Mouse (Mus musculus) right cerebral cortex, adult 18-20 months (tissue): ENCODE data around the gene Unc5c.

Experiments
- DNase-seq: peaks from one replicate; pipeline ENCODE4 v3.0.0; 2022; ENCODE audit warnings: mixed read lengths

Gene Unc5c

DNA sequence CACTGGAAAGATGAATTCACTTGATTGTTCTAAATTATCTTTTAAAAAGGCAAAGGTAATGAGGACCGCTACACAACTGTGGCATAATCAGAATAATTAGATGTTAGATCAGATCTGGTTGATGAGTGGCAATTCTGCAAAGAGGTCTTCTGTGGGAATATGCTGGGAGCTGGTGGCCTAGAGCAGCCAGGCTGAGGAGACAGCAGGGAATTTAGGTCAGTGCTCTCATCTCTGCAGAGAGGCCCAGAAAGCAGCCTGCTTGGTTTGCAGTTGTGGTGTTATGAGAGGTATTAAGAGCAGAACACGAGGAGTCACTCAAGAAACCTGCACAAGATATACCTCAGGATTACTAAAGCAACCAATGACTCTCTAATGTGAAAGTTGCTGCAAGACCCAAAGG is 133.9 kb downstream of the Unc5c start:
- DNase-seq: no peak

DNA sequence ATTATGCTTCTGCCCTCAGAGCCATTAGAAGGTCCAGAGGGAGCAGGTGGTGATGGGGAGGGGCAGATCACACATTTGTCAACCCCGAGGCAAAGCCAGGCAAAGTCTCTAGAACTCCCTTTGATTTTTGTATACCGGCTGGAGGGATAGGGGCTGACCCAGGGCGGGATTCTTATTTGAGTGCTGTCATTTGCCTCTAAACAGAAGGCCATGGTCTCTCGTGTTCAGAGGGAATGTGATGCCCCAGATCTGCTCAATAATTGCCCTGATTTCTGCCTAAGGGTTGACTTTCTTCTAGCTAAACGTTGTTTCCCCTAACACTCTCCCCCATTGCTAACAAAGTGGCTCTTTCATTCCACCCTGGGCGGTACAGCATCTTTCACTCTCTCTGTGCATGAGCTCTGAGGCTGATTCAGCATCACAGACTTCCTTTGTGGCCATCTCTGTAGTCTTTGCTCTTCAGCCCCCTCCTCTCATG is 136.1 kb downstream of the Unc5c start:
- DNase-seq: no peak

DNA sequence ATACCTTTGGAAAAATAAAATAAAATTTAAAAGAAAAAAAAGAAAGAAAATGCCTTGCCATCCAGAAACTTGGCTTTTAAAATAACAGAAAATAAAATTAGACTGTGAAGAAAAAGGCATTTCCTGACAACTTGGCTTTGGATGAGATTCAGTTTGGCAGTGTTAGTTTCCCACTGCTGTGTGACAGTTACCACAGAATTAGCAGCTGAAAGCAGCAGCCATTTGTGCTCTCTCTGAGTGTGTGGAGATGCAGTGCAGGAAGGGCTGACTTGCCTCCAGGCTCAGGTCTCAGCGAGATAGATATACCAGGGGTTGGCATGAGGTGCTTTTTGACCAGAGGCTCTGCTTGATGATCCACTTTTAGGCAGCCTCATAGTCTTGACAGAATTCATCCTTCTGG is 151.7 kb downstream of the Unc5c start:
- peak; percentile 52 for DNase-seq

DNA sequence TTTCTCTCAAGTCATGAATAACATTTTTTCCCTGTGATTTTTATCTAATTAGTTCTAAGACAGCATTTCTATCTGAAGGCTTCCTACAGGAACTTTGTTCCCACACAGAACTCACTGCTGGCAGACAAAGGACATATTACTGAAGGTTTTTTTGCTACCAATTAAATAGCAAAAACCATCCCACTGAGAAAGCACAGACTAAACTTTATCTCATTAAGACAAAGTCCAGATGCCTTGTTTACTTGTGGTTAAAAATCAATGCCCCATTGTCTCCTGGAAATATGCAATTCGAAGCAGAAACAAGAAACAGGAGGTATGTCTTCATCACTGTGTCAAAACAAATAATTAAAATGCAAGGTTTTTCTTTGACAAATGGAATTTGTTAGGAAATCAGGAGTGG is 153.7 kb downstream of the Unc5c start:
- DNase-seq: no peak

DNA sequence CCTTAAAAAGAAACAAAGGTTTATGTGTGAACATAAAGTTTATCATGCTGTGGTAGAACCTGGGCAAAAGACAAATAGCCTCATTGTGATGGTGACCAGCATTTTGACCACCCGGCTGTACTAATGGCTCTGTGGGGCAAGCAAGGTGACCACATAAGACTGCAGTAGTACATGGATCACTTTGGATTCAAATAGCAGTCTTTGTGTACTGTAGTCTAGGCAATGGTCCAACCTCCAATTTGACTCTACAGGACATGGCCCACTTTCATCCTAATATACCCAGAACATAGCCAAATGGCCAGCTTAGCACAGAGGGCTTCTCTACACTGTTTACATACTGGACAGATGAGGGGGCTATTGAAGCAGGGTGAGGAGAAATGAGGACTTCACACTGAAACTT is 156.5 kb downstream of the Unc5c start:
- DNase-seq: no peak

DNA sequence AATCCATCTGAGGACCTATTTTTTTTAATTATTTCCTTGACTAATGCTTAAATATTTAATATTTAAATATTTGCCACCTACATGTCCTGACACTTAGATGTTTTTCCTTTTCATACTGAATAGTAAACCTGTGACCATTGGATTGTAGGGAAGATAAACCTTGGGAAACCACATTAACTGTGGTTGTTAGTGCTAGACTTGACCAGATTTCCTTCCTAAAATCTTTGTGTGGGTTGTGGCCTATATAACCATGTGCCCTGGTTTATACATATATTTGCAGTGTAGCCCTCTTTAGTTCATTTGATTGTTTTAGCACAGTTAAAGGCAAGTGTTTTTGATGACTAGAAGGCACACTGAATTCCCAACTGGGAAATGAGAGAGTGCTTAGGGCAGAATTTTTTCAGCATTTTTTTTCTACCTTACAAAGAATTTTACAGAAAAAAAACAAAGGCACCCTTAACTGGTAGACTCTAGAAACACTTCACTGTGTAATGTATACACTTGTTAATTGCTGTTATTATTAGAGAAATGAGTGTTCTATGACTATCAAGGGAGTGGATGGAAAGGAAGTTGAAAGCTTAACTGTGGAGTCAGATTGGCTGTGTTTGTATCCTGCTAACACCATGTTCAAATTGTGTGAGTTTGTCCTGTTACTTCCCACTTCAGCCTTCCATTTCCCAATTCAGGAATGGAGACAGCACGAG is 162.1 kb downstream of the Unc5c start:
- no peak for DNase-seq

DNA sequence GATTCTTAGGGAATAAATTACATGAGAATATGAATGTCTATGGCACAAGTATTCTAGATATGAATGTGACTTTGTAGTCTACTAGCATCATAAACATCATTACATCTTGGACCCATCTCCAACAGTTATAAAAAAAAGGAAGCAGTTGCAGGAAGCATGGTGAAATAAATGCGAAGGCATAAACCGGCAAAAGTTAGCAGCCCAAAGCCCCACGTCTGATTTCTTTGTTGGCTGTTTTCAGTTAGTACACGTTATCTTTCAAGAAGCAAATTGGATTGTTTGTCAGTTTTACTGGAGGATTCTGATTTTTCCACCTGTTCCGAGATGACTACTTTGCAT is 162.6 kb downstream of the Unc5c start:
- DNase-seq: no peak

DNA sequence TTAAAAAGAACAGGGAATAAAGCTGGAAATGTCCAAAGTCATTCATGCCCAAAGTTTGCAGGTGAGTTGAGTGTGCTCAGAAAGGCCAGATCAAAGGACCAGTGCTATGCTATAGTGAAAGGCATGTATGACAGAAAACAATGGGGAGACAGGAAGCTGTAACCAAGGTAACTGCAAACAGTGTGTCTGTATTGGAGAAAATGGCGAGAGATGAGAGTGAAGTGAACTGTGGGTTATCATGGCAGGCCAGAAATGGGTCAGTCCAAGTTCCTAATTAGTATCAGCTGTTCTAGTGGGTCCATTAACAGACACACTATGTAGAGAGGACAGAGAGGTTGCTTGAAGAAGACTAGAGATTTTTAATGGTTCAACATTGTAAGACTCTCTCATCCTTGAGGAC is 164.4 kb downstream of the Unc5c start:
- no peak for DNase-seq

DNA sequence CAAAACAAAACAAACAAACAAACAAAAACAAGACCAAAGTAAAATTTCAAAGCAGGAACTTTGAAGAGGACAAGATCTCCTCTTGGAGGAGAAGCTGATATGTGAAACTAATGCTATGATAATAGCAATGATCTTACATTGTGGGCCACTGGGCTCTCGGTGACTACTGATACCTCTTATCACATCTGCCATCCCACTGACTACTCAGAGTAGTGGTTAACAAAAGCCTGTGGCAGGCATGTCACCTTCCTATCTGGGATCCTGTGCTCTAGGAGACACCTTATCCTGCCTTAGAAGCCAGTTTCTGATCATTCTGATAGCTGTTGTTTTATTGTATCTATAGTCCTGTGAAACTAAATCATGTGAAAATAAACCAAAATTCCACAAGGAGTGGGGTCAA is 172.9 kb downstream of the Unc5c start:
- no peak for DNase-seq

DNA sequence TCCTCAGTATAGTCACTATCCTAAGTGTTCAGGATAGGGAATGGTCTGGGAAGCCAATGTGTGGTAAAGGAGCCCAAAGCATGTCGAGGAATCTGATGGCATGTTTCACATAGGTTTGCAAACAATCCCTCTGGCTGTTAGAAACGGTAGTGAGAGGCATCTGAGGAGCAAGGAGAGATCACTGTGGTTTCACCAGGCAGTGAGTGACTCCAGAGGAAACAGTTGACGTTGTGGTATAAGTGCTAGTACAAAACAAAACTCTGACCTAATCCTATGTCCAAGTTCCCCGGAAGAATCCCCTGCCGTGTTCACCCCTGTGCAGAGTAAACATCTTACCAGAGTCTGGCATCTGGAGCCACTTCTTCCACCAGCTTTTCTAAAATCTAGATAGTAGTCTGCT is 179.2 kb downstream of the Unc5c start:
- DNase-seq: no peak

DNA sequence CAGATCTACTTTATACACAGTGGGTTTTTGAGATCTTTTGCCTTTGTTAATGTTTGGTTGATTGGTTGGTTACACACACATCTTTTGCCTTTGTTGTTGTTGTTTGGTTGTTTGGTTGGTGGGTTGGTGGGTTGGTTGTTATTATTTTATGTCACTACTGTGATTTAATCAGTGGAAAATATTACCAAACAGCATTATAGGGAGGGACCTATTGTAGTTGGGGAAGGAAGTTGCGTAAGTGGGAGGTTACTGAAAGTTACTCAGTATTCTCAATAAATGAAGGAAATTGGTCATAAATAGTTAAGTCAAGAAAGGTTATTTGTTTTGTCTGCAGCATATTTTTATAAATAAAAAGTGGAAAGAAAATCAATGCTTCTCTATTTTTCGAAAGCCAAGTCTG is 181.6 kb downstream of the Unc5c start:
- no peak for DNase-seq

DNA sequence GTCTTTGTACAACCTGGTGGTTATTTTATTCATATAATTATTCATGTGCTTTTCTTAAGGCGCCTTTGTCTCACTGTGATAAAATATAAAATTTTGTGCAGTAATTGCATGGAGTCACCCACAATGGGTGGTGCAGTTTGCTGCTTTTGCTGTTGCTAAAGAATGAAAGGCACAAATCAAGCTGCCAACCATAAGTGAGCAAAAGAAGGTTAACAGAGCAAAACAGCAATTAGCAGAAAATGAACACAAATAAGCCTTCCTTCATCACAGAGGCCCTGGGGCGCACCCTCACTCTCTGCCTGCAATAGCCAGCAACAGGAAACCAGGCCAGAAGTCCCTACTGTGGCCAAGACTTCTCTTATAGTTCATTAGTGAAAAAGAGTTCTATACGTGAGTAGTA is 185.6 kb downstream of the Unc5c start:
- no peak for DNase-seq

DNA sequence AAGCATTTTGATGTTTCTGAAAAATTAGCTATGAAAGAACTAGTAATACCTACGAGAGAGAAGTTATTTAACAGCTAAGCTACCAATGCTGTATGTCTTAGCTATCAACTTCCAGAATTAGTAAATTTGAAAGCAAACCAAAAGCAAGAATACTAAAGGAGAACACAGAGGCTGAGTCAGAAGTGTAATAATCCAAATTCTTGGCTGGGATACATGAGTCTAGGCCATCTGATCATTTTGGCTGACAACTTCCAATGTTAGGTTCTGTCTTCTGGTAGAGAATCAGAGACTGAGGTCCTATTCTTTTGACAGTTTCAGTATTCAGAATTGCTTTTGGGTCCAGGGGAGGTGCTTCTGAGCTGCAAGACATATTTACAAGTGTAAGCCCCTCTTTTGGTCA is 188.9 kb downstream of the Unc5c start:
- peak; percentile 5 for DNase-seq

DNA sequence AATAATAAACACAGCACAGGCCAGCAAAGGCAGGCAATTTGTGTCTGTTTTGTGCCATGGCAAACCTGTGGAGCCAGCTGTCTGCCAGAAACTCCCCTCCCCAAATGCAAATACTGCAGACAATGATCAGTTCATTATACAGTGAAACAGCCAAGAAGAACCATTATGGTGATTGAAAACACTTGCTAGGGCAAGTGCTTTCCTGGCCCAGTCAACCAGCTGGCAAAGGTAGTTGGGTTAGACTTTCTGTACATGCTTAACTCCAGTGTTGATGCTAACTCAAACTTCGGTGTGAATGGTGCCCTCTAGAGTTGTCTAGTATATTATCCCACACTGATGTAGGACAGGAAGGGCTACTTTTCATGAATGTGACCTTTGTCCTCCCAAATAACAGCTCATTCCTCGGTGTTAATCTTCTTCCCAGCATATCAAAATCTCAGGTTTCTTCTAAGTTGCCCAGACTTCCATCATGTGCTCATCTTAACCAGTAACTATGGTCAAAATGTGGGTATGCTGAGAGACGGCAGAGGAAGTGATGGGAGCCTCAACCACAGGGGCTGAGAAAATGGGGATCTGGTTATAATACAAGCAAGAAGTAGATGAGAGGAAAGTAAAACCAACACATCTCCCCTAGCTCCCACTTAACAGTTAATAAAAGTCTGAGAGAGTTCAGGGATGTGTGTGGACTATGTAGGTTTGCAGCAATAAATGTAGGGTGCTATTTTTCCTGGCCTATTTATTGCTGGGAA is 194.2 kb downstream of the Unc5c start:
- DNase-seq: no peak

DNA sequence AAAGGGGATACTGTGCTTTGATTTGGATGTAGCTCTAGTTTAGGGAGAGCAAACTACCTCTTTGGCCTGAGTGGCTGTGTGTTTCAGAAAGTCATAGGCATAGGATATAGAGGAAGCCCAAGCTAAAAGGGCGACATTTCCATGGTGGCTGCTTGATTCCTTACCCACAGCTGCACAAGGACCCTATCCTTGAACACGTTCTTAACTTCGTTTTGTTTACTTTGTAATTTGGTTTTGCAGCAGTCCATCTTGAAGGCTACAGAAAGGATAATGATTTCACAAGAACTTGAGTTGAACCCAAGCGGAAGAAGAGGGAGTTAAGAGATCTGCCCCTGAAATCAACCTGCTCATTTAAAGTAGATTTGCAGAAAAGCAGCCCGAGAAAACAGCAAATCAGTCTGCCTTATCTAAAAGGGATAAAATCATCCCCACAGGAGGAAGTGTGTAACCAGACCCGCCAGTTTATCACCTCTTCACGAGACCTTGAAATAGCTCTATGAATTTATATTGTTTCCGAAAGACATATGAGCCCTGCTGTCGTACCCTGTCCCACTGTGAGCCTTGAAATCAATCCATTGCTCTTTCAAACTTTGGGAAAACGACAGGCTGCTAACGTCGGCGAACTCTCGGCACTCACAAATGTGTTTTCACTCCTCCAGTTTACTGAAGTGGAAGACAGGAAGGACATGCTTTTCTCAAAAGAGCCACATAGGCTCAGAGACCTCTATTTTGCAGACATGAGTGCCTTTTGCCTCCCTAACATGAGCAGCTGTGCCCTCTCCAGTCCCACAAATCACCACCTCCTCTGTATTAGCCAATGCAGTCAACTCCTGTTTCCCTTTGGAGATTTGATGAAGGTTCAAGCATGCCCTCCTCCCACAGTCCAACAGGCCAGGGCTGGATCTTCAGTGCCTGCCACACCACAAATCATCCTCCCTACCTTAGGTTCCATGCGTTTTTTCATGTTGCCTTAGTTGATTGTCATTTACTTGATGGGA is 195.3 kb downstream of the Unc5c start:
- no peak for DNase-seq

DNA sequence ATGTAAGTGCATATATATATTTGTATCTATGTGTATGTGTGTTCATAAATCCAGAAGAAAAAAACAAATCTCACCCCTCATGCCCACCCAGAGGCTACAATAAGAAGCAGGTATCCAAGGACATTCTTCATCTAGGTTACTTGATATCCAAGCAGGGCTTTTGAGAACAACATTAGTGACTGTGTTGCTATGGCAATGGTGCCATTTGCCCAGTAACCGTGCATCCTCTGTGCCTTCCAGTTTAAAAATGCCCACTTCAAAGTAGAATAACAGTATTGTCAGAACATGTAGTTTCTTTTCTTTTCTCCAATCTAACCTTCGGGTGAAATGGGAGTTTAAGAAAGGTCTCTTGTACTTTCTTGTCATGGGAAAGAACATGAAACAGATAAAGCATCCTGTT is 224.1 kb downstream of the Unc5c start:
- DNase-seq: no peak

DNA sequence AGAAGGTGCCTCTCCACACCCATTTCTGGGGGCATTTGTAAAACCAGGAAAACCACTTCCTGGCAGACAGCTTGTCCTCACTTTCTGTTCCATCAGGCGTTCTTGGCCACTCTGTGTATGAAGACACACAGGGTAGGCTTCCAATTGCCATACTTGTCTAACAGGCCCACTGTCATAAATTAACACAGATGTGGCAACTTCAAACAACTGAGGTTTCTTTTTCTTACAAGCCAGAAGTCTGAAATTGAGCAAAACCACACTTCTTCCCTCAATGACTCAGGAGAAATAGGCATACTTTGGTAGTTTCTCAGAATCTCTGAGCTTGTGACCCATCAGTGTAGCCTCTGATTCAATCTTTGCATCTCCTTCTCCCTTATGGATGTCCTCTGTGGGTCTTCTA is 225.7 kb downstream of the Unc5c start:
- no peak for DNase-seq

DNA sequence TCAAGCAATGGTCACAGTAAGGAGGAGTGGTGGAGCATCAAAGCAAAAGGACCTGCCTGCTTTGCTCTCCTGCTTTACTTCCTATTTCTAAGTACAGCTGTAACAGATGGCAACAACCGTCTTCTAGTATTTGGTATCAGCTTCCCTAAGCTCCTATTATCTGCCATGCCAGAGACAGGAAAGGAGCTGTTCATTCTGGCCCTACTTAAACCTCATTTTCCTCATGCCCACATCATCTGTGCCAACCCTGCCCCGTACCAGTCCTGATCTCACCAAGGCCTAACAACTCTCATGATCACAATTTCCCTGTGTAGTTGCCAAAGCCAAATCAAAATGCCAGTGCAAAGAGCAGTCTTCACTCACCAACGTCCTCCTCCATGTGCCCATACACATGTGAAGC is 226.4 kb downstream of the Unc5c start:
- DNase-seq: no peak

DNA sequence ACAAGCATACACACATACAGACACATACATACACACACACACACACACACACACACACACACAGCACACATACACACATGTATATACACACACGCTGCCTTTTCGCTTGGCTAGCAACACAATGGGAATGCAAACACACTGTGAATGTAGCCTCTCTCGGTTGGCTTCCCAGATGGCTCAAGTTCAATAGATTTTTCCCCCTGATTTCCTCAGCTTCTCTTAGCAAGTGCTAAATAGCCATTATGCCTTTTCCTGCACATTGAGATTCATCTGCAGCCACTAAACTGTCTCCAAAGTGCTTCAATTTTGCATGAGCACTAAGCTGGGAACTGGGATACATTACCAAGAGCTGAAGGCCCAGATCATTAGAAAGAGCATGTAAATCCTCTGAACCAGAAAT is 226.8 kb downstream of the Unc5c start:
- DNase-seq: no peak

DNA sequence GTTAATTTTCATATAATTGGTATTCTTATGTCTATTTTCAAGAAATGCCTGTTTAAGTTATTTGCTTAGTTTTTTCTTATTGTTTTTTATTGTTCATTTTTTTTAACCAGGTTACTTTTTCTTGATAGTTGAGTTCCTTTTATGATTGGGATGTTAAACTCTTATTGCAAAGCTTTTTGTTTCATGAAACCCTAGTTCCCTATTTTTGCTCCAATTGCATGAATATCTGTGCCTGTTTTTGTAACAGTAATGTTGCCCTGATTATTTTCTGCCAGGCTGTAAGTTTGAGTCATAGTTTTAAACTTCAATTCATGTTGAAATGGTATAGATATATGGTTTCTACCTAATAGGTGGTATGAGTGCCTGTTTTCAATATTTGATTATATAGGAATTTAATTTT is 234.2 kb downstream of the Unc5c start:
- DNase-seq: no peak

DNA sequence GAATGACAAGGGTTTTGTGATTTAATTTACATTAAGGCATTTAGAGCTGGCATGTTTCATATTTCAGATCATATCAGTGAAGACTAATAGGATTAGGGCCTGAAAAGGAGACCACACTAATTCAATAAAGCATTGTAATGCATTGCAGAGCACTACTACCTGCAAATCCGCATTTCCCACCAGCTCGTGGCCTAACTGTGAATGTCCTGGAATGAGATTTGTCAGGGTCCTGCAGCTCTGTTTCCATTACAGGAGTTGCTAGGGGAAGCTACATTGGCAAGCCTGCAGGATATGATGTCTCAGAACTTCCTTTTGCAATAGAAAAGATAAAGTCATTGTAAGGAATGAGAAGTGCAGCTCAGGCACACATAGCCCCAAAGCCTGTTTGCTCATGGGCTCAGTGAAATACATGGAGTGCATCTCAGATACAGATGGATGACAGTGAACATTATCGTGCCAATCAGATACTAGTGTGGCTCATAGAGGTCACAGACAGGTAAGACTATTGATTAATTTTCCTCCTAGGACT is 236.4 kb downstream of the Unc5c start:
- no peak for DNase-seq

DNA sequence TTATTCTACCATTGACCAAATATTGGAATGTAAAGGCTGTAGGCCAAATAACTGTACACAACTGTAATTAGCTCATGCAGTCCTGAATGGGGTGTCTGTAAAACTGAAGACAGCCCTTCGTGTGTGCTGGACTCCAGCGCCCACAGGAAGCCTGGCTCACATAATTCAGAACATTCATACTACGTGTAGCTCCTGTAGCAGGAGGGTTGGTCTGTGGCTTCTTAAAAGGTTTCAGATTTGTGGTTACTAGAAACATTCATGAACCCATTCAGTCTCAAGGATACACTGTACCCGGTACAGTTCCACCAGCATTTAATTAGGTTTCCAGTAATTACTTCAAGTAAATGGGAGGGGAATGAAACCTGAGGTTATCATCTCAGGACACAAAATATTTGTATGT is 246.6 kb downstream of the Unc5c start:
- DNase-seq: no peak

DNA sequence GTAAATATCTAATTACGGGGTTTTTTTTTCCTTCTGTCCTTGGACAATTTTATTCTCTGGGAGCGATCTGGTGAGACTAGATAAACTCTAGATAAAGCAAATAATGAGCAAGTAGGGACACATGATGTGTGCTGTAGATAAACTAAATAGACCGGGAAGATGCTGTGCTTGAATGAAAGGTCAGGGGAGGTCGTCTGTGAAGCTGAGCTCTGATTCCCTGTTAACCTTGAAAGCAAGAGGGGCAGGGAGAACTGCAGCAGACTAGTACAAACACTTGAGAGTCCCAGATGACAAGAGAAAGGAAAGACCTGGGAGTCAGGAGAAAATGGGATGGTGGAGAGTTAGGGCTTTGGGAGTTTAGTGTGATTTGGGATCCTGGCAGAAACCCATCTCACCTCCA is 251.4 kb downstream of the Unc5c start:
- DNase-seq: no peak
